Mouse (Mus musculus): ENCODE data around the gene Pitx3.

GRCm38 (mm10) chr19:46149091-46149490 lies 965 bp upstream of the Pitx3 start:
- TF ChIP-seq HCFC1 (IDR thresholded peaks at IDR 0.05; ENCODE audit: borderline replicate concordance, insufficient read depth, low read length) (no peak), ZC3H11A (IDR thresholded peaks at IDR 0.05; ENCODE audit: borderline replicate concordance, low read depth, low read length) (no peak)
